Mouse (Mus musculus) C2C12 (cell line): ENCODE measurements around the gene Sarm1. TPM values are rescaled to one million over a fixed set of nuclear protein-coding genes. Genes with fewer than 3 reads are reported as not detected.

Source experiments
- H3K27me3 ChIP-seq: one replicate; pipeline ENCODE4 v1.6.1; 2011; ENCODE audit not compliant: control insufficient read depth, insufficient read depth, insufficient read length
- H3K36me3 ChIP-seq: one replicate; pipeline ENCODE4 v1.6.1; 2011; ENCODE audit not compliant: control insufficient read depth, insufficient read depth
- H3K4me3 ChIP-seq: one replicate; pipeline ENCODE4 v1.5.1; 2011; ENCODE audit warnings: mild to moderate bottlenecking, control low read depth; ENCODE audit not compliant: poor library complexity, insufficient read depth, severe bottlenecking
- H3K79me2 ChIP-seq: one replicate; pipeline ENCODE4 v1.6.1; 2011; ENCODE audit not compliant: control insufficient read depth, insufficient read depth
- H3K79me3 ChIP-seq: one replicate; pipeline ENCODE4 v1.6.1; 2011; ENCODE audit warnings: low read depth, control low read depth
- H3ac ChIP-seq: one replicate; pipeline ENCODE3; 2011; ENCODE audit warnings: low read depth; ENCODE audit not compliant: control insufficient read depth, insufficient read length
- CEBPB ChIP-seq: IDR thresholded peaks from one replicate; pipeline ENCODE4 v1.6.1; 2011; ENCODE audit warnings: low read depth, mild to moderate bottlenecking, control low read depth, moderate library complexity
- CTCF ChIP-seq: IDR thresholded peaks from one replicate; pipeline ENCODE4 v1.5.1; 2011; ENCODE audit not compliant: control insufficient read depth, insufficient read depth, insufficient read length
- FOSL1 ChIP-seq: IDR thresholded peaks from one replicate; pipeline ENCODE4 v1.8.0; 2011; ENCODE audit warnings: mild to moderate bottlenecking, low read length; ENCODE audit not compliant: poor library complexity, insufficient read depth, severe bottlenecking
- MAX ChIP-seq: IDR thresholded peaks from one replicate; pipeline ENCODE4 v1.6.1; 2011; ENCODE audit warnings: mild to moderate bottlenecking, control low read depth
- MYOD1 ChIP-seq: IDR thresholded peaks from one replicate; pipeline ENCODE4 v1.6.1; 2011; ENCODE audit warnings: low read depth; ENCODE audit not compliant: control insufficient read depth, insufficient read length
- MYOG ChIP-seq: IDR thresholded peaks from one replicate; pipeline ENCODE4 v1.6.1; 2011; ENCODE audit not compliant: control insufficient read depth, insufficient read length; ENCODE audit errors: extremely low read depth
- USF1 ChIP-seq: IDR thresholded peaks from one replicate; pipeline ENCODE4 v1.6.1; 2011; ENCODE audit warnings: low read depth, mild to moderate bottlenecking, control low read depth, moderate library complexity
- polyA plus RNA-seq: library from polyadenylated mRNA; unstranded; fragments of >200 nt; fragmentation: generic; extraction: Trizol; gene quantifications from one replicate; pipeline ENCODE4 v1.2.1, GENCODE M21; 2012; ENCODE audit warnings: missing spikeins

Sarm1 gene
- polyA plus RNA-seq, 1 experiment: 0.19 TPM

- peak overlapping the region; percentile 21 for H3K4me3 ChIP-seq
- no peaks in the 10 kb centered on the region for H3K79me3 ChIP-seq
- H3K36me3 ChIP-seq: no peaks in the 10 kb centered on the region
- peak overlapping the region; percentile 62 for H3ac ChIP-seq
- H3K79me2 ChIP-seq: no peaks in the 10 kb centered on the region
- TF ChIP-seq MYOD1: no peak
- TF ChIP-seq MYOG: no peak
- TF ChIP-seq MAX: no peak
- TF ChIP-seq CTCF: no peak
- H3K27me3 ChIP-seq: peaks cover 35% of the 10 kb centered on the region
Observed at GRCm38 (mm10) chr11:78497071-78497541, 448 bp downstream of the Sarm1 start.

- peaks cover 34% of the 10 kb centered on the region for H3K27me3 ChIP-seq
- no peak overlapping the region for H3K4me3 ChIP-seq
- H3ac ChIP-seq: no peak overlapping the region
- no peaks in the 10 kb centered on the region for H3K79me2 ChIP-seq
- no peaks in the 10 kb centered on the region for H3K36me3 ChIP-seq
- H3K79me3 ChIP-seq: no peaks in the 10 kb centered on the region
- TF ChIP-seq MAX (peak; percentile 69), CTCF (no peak)
Observed at GRCm38 (mm10) chr11:78495904-78496303, 1.6 kb downstream of the Sarm1 start.

- Histone ChIP-seq H3K79me3 (no peaks in the 10 kb centered on the region), H3K27me3 (peaks cover 42% of the 10 kb centered on the region), H3ac (peak overlapping the region; percentile 46), H3K79me2 (no peaks in the 10 kb centered on the region), H3K4me3 (no peak overlapping the region), H3K36me3 (no peaks in the 10 kb centered on the region)
- TF ChIP-seq CTCF (peak; percentile 1), MYOG (no peak)
Observed at GRCm38 (mm10) chr11:78490781-78491241, 6.7 kb downstream of the Sarm1 start.

DNA sequence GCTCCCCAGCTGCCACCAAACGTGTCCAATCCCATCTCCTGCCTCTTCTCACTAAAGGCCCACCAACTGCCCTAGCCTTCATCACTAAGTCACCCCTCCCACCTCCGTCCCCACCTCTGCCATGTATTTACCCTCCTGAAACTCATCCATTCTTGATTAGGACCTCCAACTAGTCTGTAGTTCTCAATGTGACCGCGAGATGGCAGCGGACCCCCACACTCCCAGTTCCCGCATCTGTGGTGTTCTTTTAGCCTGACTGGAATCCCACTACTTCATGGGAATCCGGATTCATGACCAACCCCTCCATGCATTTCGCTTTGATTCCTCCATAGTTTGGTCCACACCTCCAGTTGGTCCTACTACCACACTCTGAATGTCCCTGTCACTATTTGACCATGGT, 9.4 kb downstream of the Sarm1 start:
- Histone ChIP-seq H3K27me3 (peaks cover 49% of the 10 kb centered on the region), H3ac (no peak overlapping the region), H3K36me3 (no peaks in the 10 kb centered on the region), H3K4me3 (no peak overlapping the region), H3K79me3 (no peaks in the 10 kb centered on the region), H3K79me2 (no peaks in the 10 kb centered on the region)
- TF ChIP-seq MYOD1 (no peak), USF1 (no peak), FOSL1 (no peak), CTCF (peak; percentile 55), MYOG (no peak), CEBPB (no peak)

GRCm38 (mm10) chr11:78483639-78484038, 13.9 kb downstream of the Sarm1 start:
- H3K4me3 ChIP-seq: no peak overlapping the region
- no peaks in the 10 kb centered on the region for H3K36me3 ChIP-seq
- H3K79me3 ChIP-seq: no peaks in the 10 kb centered on the region
- H3K79me2 ChIP-seq: no peaks in the 10 kb centered on the region
- H3K27me3 ChIP-seq: peaks cover 36% of the 10 kb centered on the region
- TF ChIP-seq MAX: no peak
- no peak for TF ChIP-seq FOSL1
- TF ChIP-seq CEBPB: no peak
- no peak for TF ChIP-seq CTCF
- no peak for TF ChIP-seq MYOD1
- TF ChIP-seq USF1: no peak
- no peak for TF ChIP-seq MYOG
- H3ac ChIP-seq: no peak overlapping the region

DNA sequence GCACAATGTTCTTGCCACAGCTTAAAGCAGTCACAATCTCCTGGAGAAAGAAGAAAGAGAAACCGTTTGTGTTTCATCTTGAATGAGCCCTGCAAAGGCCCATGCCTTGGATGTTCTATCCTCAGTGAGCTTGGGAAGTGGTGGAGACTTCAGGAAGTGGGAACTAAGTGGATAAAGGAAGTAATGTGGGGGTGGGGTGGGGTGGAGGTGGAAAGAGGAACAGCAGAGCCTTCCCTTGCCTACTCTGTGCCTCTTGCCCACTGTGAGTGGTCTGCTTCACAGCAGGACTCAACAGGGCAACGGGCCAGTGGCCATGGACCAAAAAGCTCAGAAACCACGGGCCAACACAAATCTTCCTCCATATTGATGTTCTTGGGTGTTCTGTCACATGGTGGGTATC, 22.3 kb downstream of the Sarm1 start:
- H3K79me2 ChIP-seq: no peaks in the 10 kb centered on the region
- no peak overlapping the region for H3K4me3 ChIP-seq
- no peaks in the 10 kb centered on the region for H3K36me3 ChIP-seq
- no peaks in the 10 kb centered on the region for H3K79me3 ChIP-seq
- no peak overlapping the region for H3ac ChIP-seq
- peaks cover 21% of the 10 kb centered on the region for H3K27me3 ChIP-seq
- TF ChIP-seq FOSL1 (no peak), USF1 (no peak), MYOD1 (no peak), CEBPB (no peak), MAX (no peak), MYOG (no peak), CTCF (no peak)
